Mouse (Mus musculus): ENCODE measurements around the gene Arl8a. TPM values are rescaled to one million over a fixed set of nuclear protein-coding genes. Genes with fewer than 3 reads are reported as not detected.
"Not testable (repeated sequence)": the region's sequence is repeated elsewhere in the genome, so short reads cannot be mapped to it uniquely, and the experiment has no call there.

Arl8a gene
- polyA plus RNA-seq, 1 experiment from 2014 or later: 72.2 TPM

DNA sequence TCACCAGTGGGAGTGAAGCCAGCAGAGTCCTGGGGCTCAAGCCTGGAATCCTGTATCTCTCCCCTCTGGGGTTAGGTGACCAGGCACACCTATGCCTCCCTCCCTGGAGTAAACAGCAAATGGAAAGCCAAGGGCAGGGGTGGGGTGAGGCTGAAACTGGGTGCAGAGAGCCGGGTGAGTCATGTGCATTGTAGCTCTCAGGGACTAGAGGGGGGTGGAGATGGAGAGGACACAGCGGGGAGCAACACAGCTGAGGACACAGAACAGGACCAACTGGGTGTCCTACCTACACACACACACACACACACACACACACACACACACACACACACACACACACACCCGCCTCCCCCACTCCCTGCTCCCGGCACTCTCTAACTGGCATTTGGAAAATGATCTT, 36.8 kb downstream of the Arl8a start:
- 80% methylated on average over 3 of the region's 4 CpGs for WGBS
- ATAC-seq (ENCODE audit: low FRiP score) (no peak), DNase-seq (ENCODE audit: low spot score, missing footprints) (no peak)
- H3K4me1 ChIP-seq (ENCODE audit: control insufficient read depth, insufficient read depth, low read length): no peaks in the 10 kb centered on the region
- no peaks in the 10 kb centered on the region for H3K36me3 ChIP-seq (ENCODE audit: control insufficient read depth, insufficient read depth, low read length)
- no peak overlapping the region for H3K4me2 ChIP-seq
- H3K27me3 ChIP-seq (ENCODE audit: control insufficient read depth, insufficient read depth, low read length): no peaks in the 10 kb centered on the region
- H3K9ac ChIP-seq (ENCODE audit: low read length): no peak overlapping the region
- no peaks in the 10 kb centered on the region for H3K9me3 ChIP-seq (ENCODE audit: control insufficient read depth, low read length)
- no peak overlapping the region for H3K4me3 ChIP-seq (ENCODE audit: low read depth, low read length)
- H3K27ac ChIP-seq (ENCODE audit: low read depth, low read length): no peak overlapping the region

DNA sequence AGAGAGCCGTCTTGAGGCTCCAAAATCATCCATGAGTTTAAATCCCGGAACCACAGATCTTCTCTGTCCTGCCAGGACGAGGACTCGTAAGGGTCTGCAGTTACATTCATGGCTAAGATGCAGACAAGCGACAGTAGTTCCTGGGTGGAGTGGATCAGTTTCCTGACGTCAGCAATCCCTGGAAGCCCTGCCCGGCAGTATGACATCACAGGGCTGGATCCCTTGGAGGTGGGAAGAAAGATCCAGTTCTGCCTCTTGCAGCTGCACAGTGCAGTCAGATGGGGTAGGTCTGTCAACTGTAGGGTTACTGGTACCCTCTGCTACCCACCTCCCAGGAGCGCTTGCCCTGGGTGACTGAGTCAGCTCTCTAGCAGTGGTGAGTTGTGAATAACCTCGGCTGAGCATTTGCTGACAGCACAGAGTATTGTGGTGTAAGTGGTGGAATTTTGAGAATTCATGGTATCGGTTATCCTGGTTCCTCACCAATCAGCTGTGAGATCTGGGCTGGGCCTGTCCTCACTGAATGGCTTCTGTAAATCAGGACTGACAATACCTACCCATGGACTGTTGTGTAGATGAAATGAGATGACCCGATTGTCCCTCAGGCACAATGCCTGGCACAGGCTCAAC, 37.4 kb downstream of the Arl8a start:
- H3K4me1 ChIP-seq (ENCODE audit: control insufficient read depth, insufficient read depth, low read length): no peaks in the 10 kb centered on the region
- H3K27ac ChIP-seq (ENCODE audit: low read depth, low read length): no peak overlapping the region
- H3K9ac ChIP-seq (ENCODE audit: low read length): no peak overlapping the region
- no peak overlapping the region for H3K4me2 ChIP-seq
- no peaks in the 10 kb centered on the region for H3K36me3 ChIP-seq (ENCODE audit: control insufficient read depth, insufficient read depth, low read length)
- H3K9me3 ChIP-seq (ENCODE audit: control insufficient read depth, low read length): no peaks in the 10 kb centered on the region
- DNase-seq (ENCODE audit: low spot score, missing footprints): no peak
- H3K4me3 ChIP-seq (ENCODE audit: low read depth, low read length): no peak overlapping the region
- H3K27me3 ChIP-seq (ENCODE audit: control insufficient read depth, insufficient read depth, low read length): no peaks in the 10 kb centered on the region
- no peak for ATAC-seq (ENCODE audit: low FRiP score)
- WGBS: 76% methylated on average over 11 of the region's 11 CpGs

DNA sequence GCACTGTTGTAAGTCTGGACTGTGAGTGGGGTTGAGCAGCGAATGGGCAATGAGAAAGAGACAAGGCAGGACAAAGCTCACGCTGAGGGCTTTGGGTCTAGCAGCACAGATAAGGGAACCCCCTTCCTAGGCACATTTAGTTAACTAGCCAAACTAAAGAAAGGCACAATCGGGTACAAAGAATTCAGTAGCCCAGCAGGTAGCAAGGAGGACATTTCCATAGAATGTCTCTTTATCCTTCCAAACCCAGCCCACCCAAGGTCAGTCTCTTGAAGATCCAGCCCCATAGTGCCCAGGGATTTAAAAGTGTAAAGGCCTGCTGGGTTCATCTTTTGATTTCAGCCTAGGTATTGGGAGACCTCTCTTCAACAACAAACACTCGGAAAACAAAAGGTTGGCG, 39.3 kb downstream of the Arl8a start:
- H3K9ac ChIP-seq (ENCODE audit: low read length): no peak overlapping the region
- no peak for DNase-seq (ENCODE audit: low spot score, missing footprints)
- no peaks in the 10 kb centered on the region for H3K9me3 ChIP-seq (ENCODE audit: control insufficient read depth, low read length)
- no peak overlapping the region for H3K4me3 ChIP-seq (ENCODE audit: low read depth, low read length)
- H3K36me3 ChIP-seq (ENCODE audit: control insufficient read depth, insufficient read depth, low read length): no peaks in the 10 kb centered on the region
- H3K27ac ChIP-seq (ENCODE audit: low read depth, low read length): no peak overlapping the region
- 24% methylated on average over 5 of the region's 5 CpGs for WGBS
- ATAC-seq (ENCODE audit: low FRiP score): no peak
- no peak overlapping the region for H3K4me2 ChIP-seq
- no peaks in the 10 kb centered on the region for H3K4me1 ChIP-seq (ENCODE audit: control insufficient read depth, insufficient read depth, low read length)
- H3K27me3 ChIP-seq (ENCODE audit: control insufficient read depth, insufficient read depth, low read length): no peaks in the 10 kb centered on the region

DNA sequence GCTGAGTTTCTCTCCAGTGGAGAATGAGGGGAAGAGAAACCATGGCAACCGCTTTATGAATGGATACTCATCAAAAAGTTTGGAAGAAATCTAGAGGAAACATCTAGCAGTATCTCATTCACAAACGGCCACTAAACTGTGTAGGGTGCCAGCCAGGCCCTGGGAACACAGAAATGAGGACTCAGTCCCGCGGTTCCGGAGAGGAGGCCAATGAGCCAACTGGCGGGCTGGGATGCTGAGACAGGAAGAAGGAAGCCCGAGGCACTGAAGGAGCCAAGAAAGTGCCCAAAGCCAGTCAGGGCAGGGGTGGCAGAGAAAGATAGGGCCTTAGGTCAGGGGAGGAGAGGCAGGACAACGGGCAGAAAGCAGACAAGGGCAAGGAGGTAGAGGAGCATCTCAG, 39.8 kb downstream of the Arl8a start:
- Histone ChIP-seq H3K4me2 (no peak overlapping the region), H3K27ac (ENCODE audit: low read depth, low read length) (no peak overlapping the region), H3K27me3 (ENCODE audit: control insufficient read depth, insufficient read depth, low read length) (no peaks in the 10 kb centered on the region), H3K36me3 (ENCODE audit: control insufficient read depth, insufficient read depth, low read length) (no peaks in the 10 kb centered on the region), H3K9ac (ENCODE audit: low read length) (no peak overlapping the region), H3K4me3 (ENCODE audit: low read depth, low read length) (no peak overlapping the region), H3K9me3 (ENCODE audit: control insufficient read depth, low read length) (no peaks in the 10 kb centered on the region), H3K4me1 (ENCODE audit: control insufficient read depth, insufficient read depth, low read length) (no peaks in the 10 kb centered on the region)
- ATAC-seq (ENCODE audit: low FRiP score): no peak
- 33% methylated on average over 8 of the region's 8 CpGs for WGBS
- no peak for DNase-seq (ENCODE audit: low spot score, missing footprints)

DNA sequence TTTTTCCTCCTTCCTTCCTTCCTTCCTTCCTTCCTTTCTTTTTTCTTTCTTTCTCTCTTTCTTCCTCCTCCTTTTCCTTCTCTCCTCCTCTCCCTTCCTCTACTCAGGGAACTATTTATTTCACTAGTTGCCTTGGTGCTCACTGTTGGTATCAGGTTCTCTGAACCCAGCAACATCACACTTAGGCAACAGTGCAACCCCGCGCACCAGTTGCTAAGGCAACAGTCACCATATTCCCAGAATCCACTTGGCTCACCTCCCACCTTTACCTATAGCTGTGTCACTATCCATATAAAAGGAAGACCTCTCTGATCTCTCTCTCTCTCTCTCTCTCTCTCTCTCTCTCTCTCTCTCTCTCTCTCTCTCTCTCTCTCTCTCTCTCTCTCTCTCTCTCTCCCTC, 40.4 kb downstream of the Arl8a start:
- not testable (repeated sequence) for H3K4me2 ChIP-seq; H3K4me1 ChIP-seq (ENCODE audit: control insufficient read depth, insufficient read depth, low read length); ATAC-seq (ENCODE audit: low FRiP score); DNase-seq (ENCODE audit: low spot score, missing footprints); H3K4me3 ChIP-seq (ENCODE audit: low read depth, low read length); H3K27ac ChIP-seq (ENCODE audit: low read depth, low read length); H3K9me3 ChIP-seq (ENCODE audit: control insufficient read depth, low read length); H3K27me3 ChIP-seq (ENCODE audit: control insufficient read depth, insufficient read depth, low read length); H3K36me3 ChIP-seq (ENCODE audit: control insufficient read depth, insufficient read depth, low read length); H3K9ac ChIP-seq (ENCODE audit: low read length)
- WGBS: 34% methylated on average over 2 of the region's 2 CpGs

DNA sequence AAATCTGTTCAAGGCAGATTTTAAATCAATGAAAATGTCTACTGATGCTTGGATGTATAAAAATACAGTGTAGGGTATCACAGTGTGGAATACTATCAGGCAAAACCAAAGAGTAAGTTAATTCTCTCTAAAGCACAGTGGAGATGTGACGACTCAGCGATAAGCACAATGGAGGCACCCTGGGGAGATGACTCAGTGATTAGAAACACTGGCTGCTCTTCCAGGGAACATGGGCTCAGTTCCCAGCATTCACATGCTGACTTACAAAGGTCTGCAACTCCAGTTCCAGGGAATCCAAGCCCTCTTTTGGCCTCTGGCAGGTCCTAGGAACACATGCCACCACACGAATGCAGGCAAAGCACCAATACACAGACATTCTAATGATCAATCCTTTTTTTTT, 41.6 kb downstream of the Arl8a start:
- no peak overlapping the region for H3K9ac ChIP-seq (ENCODE audit: low read length)
- H3K36me3 ChIP-seq (ENCODE audit: control insufficient read depth, insufficient read depth, low read length): no peaks in the 10 kb centered on the region
- H3K4me2 ChIP-seq: no peak overlapping the region
- H3K27me3 ChIP-seq (ENCODE audit: control insufficient read depth, insufficient read depth, low read length): no peaks in the 10 kb centered on the region
- no peaks in the 10 kb centered on the region for H3K9me3 ChIP-seq (ENCODE audit: control insufficient read depth, low read length)
- H3K4me1 ChIP-seq (ENCODE audit: control insufficient read depth, insufficient read depth, low read length): no peaks in the 10 kb centered on the region
- no peak overlapping the region for H3K4me3 ChIP-seq (ENCODE audit: low read depth, low read length)
- WGBS: 21% methylated on average over 3 of the region's 3 CpGs
- no peak overlapping the region for H3K27ac ChIP-seq (ENCODE audit: low read depth, low read length)
- ATAC-seq (ENCODE audit: low FRiP score): no peak
- DNase-seq (ENCODE audit: low spot score, missing footprints): no peak

DNA sequence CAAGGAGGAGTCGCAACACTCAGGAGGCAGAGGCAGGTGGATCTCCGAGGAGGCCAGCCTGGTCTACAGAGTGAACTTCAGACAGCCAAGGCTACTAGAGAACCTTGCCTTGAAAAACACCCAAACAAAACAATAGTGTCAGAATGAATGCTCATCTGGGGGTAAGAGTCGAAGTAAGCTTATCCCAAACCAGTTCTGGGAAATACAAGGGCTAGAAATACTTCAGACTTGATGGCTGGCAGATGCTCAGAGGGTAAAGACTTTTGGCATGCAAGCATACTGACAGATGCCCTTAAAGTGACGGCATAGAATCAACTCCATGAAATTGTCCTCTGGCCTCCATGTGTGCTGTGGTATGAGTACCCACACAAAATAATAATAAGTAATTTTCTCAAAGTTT, 42.6 kb downstream of the Arl8a start:
- Histone ChIP-seq H3K4me3 (ENCODE audit: low read depth, low read length) (no peak overlapping the region), H3K27me3 (ENCODE audit: control insufficient read depth, insufficient read depth, low read length) (no peaks in the 10 kb centered on the region), H3K27ac (ENCODE audit: low read depth, low read length) (no peak overlapping the region), H3K9me3 (ENCODE audit: control insufficient read depth, low read length) (no peaks in the 10 kb centered on the region), H3K9ac (ENCODE audit: low read length) (no peak overlapping the region), H3K36me3 (ENCODE audit: control insufficient read depth, insufficient read depth, low read length) (no peaks in the 10 kb centered on the region), H3K4me1 (ENCODE audit: control insufficient read depth, insufficient read depth, low read length) (no peaks in the 10 kb centered on the region), H3K4me2 (no peak overlapping the region)
- DNase-seq (ENCODE audit: low spot score, missing footprints) (peak; percentile 51), ATAC-seq (ENCODE audit: low FRiP score) (no peak)
- 91% methylated on average over 4 of the region's 4 CpGs for WGBS

DNA sequence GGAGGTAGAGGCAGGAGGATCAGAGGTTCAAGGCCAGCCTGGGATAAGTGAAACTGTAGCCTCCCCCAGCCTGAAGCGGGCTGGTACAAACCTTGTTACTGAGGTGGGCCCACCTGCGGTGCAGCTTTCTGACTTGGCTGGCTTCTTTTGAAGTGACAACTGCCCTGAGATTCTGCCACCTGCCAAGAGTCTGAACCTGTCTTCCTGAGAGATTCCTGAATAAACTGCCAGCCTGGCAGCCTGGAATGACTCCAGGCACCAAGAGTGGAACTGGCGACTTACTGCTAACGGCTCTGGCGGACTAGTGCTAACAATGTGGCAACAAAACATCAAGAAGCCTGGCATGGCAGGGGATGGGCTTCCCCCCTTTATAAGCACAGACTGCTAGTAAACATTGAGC, 47.7 kb downstream of the Arl8a start:
- H3K27ac ChIP-seq (ENCODE audit: low read depth, low read length); H3K27me3 ChIP-seq (ENCODE audit: control insufficient read depth, insufficient read depth, low read length); H3K4me3 ChIP-seq (ENCODE audit: low read depth, low read length); DNase-seq (ENCODE audit: low spot score, missing footprints); H3K9ac ChIP-seq (ENCODE audit: low read length); H3K4me2 ChIP-seq; H3K36me3 ChIP-seq (ENCODE audit: control insufficient read depth, insufficient read depth, low read length); ATAC-seq (ENCODE audit: low FRiP score); H3K9me3 ChIP-seq (ENCODE audit: control insufficient read depth, low read length): not testable (repeated sequence)
- 83% methylated on average over 5 of the region's 5 CpGs for WGBS
- H3K4me1 ChIP-seq (ENCODE audit: control insufficient read depth, insufficient read depth, low read length): peaks cover 10% of the 10 kb centered on the region

DNA sequence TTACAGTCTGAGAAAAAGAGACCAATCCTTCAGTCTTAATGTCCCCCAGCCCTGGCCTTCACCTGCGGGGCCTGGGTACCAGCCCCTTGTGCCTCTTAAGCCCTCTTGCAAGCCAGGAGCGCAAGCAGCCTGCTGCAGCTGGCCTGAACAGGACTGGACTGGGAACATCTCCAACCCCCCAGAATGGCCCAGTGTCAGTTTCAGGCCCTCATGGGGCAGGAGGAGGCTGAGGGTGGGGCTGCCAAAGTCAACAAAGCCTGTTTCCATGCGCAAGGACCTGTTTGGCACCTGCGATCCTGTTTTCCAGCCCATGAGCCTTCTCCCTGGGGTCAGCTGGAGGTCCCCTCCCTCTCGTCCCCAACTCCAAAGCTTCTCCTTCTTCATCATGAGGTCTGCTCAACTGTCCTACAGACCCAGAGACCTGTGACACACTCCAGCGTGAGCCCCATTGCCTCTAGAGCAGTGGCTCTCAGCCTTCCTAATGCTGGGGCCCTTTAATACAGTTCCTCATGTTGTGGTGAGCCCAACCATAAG, 49.4 kb downstream of the Arl8a start:
- Histone ChIP-seq H3K36me3 (ENCODE audit: control insufficient read depth, insufficient read depth, low read length) (no peaks in the 10 kb centered on the region), H3K9ac (ENCODE audit: low read length) (no peak overlapping the region), H3K27ac (ENCODE audit: low read depth, low read length) (no peak overlapping the region), H3K27me3 (ENCODE audit: control insufficient read depth, insufficient read depth, low read length) (no peaks in the 10 kb centered on the region), H3K4me2 (no peak overlapping the region), H3K4me1 (ENCODE audit: control insufficient read depth, insufficient read depth, low read length) (peaks cover 12% of the 10 kb centered on the region), H3K9me3 (ENCODE audit: control insufficient read depth, low read length) (no peaks in the 10 kb centered on the region), H3K4me3 (ENCODE audit: low read depth, low read length) (no peak overlapping the region)
- ATAC-seq (ENCODE audit: low FRiP score) (no peak), DNase-seq (ENCODE audit: low spot score, missing footprints) (no peak)
- WGBS: 86% methylated on average over 6 of the region's 6 CpGs

Data from midbrain, embryonic 11.5 days (tissue).